Mouse (Mus musculus) brain, adult 2 months (tissue): ENCODE measurements around the gene Mthfd1l.
"Not testable (repeated sequence)": the region's sequence is repeated elsewhere in the genome, so short reads cannot be mapped to it uniquely, and the experiment has no call there.

ENCODE experiments used
- DNase-seq: peaks from one replicate; pipeline ENCODE4 v3.0.0; 2011; ENCODE audit warnings: low read depth, low spot score

Mthfd1l gene

DNA sequence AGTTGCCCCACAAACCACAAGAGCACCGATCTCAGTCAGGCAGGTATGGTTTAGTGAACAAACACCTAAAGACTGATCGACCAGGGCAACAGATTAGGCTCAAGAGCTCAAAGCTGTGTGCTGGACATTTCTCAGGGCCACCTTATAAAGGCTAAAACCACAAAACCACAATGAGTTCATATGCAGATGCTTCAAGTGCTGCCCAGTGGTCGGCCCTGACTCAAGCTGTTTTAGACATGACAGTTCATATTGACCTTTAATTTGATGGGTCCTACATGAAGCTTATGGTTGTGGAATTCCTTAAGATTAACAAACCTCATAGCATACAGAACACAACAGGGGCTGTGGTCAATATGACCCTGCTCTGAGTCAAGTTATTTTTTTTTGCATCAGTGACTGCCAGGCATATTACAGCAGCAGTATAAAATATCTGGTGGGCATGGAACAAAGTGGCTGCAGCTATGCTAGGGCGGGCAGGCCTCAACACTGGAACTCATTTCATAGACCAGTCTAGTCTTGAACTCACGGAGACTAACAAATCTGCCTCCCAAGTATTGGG is 227.7 kb downstream of the Mthfd1l start:
- DNase-seq, result no peak

GRCm38 (mm10) chr10:4201141-4201540 is 228.2 kb downstream of the Mthfd1l start:
- DNase-seq, result no peak

DNA sequence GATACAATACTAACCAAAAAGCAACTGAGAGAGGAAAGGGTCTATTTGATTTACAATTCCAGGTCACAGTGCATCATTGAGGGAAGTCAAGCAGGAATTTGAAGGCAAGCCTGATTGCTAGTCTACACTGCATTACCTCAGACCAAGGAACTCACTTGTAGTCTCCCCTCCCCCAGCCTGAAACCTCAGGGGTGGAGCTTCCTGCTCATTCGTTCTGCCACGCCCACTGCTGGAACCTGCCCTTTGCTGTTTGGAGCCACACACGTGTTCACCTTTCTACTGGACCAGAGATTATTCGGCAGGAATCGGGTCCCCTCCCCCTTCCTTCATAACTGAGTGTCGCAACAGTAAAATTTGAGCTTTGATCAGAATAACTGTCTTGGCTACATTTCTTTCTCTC is 230.7 kb downstream of the Mthfd1l start:
- not testable (repeated sequence) for DNase-seq

- no peak for DNase-seq
These were observed 236.1 kb downstream of the Mthfd1l start for GRCm38 (mm10) chr10:4209040-4209439.

GRCm38 (mm10) chr10:4210313-4211066 is 237.6 kb downstream of the Mthfd1l start:
- peak; percentile 44 for DNase-seq

- DNase-seq, result no peak
These were observed 238.1 kb downstream of the Mthfd1l start for GRCm38 (mm10) chr10:4211067-4211447.
